Mouse (Mus musculus) kidney, adult 2 months (tissue): ENCODE data around the gene Stxbp1. TPM values are rescaled to one million over a fixed set of nuclear protein-coding genes. Genes with fewer than 3 reads are reported as not detected.
A peak's percentile ranks its signal among the peaks of the same experiment; 100 is the strongest.

ENCODE experiments used
- DNase-seq: peaks from one replicate; pipeline ENCODE4 v3.0.0; 2021
- H3K27ac ChIP-seq: fragments of 200-500 bp; 2 replicates; pipeline ENCODE4 v1.5.1; 2012; ENCODE audit warnings: low read depth, low read length, control low read depth, inconsistent platforms; ENCODE audit not compliant: insufficient read depth
- H3K27me3 ChIP-seq: fragments of 200-500 bp; replicated peaks from 2 replicates; pipeline ENCODE4 v1.6.1; 2012; ENCODE audit warnings: mild to moderate bottlenecking, moderate library complexity, low read length, inconsistent platforms; ENCODE audit not compliant: control insufficient read depth, insufficient read depth
- H3K36me3 ChIP-seq: fragments of 200-500 bp; 2 replicates; pipeline ENCODE4 v1.6.1; 2012; ENCODE audit warnings: mild to moderate bottlenecking, moderate library complexity, low read length, inconsistent platforms; ENCODE audit not compliant: control insufficient read depth, insufficient read depth
- H3K4me1 ChIP-seq: fragments of 200-500 bp; 2 replicates; pipeline ENCODE4 v1.6.1; 2011; ENCODE audit warnings: low read length; ENCODE audit not compliant: control insufficient read depth, insufficient read depth
- H3K4me3 ChIP-seq: fragments of 200-500 bp; 2 replicates; pipeline ENCODE4 v1.5.1; 2011; ENCODE audit warnings: mild to moderate bottlenecking, low read depth, low read length, control low read depth; ENCODE audit not compliant: insufficient read depth
- CTCF ChIP-seq: fragments of 200-500 bp; conservative IDR thresholded peaks from 2 replicates; pipeline ENCODE4 v1.5.1; 2011; ENCODE audit warnings: low read depth, mild to moderate bottlenecking, control low read depth, low read length, moderate library complexity, mixed read lengths; ENCODE audit not compliant: insufficient read depth, insufficient read length
- POLR2A ChIP-seq: fragments of 200-500 bp; IDR thresholded peaks from one replicate; pipeline ENCODE4 v1.6.1; 2011; ENCODE audit warnings: low read depth, low read length, control low read depth
- WGBS: fragments of 180-500 bp; shearing (Covaris S2); methylation state at CpG from one replicate; pipeline ENCODE4 v1.1.7; 2018; 5-methylcytosine and 5-hydroxymethylcytosine counted together
- polyA plus RNA-seq: library from polyadenylated mRNA; depleted of rRNA; stranded (reverse); fragments of >200 nt; gene quantifications from 2 replicates; pipeline ENCODE4 v1.2.3, GENCODE M21; 2012

Gene Stxbp1
- polyA plus RNA-seq, 1 experiment, result 13.2 TPM

- Histone ChIP-seq H3K4me3 (peak within 1 kb of the TSS; percentile 75), H3K27me3 (no peaks in the 10 kb centered on the region), H3K4me1 (no peaks in the 10 kb centered on the region; the same call in 1 of the 2 replicates), H3K36me3 (no peaks in the 10 kb centered on the region), H3K27ac (peak within 1 kb of the TSS; percentile 94)
- 0 out of 2 replicates have a peak, but pooled peaks have one; percentile 3 for TF ChIP-seq CTCF
- TF ChIP-seq POLR2A, result no peak
- WGBS, result under 1% methylated on average over 46 of the region's 46 CpGs
- peak; percentile 99 for DNase-seq
These were observed 71.5 kb downstream of the Stxbp1 start, which contains the start of the genes Ttc16 and Ptrh1 for GRCm38 (mm10) chr2:32775359-32776074. TSS of gene Ttc16 (minus strand) at chr2:32775633. TSS of gene Ptrh1 (plus strand) at chr2:32775786.

DNA sequence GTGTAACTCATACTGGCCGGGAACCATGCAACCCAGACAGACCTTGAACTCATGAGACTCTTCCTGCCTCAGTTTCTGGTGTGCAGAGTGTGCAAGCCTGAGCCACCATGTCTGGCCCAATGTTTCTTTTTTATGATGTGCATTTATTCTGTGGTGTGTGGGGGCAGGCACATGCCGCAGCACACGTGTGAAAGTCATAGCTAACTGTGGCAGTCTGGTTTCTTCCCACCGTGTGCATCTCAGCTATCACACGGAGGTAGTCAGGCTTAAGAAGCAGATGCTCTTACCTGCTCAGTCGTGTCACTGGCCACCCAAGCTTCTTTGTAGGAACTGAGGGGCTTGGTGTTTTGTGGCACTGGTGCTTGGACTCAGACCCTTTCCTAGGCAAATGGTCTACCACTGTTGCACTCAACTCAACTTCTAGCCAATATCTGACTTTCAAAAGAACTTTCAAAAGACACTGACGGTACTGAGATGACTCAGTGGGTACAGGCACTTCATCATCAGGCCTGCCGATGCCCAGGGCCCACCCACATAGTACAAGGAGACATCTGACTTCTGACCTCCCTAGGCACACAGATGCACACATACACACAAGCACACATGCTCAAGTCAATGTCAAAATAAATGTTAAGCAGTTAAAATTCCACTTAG is 74.3 kb downstream of the Stxbp1 start:
- no peak for DNase-seq
- TF ChIP-seq CTCF, result no peak
- no peak for TF ChIP-seq POLR2A
- no peak overlapping the region for H3K27ac ChIP-seq
- H3K27me3 ChIP-seq, result no peaks in the 10 kb centered on the region
- H3K4me3 ChIP-seq, result no peak overlapping the region
- no peaks in the 10 kb centered on the region for H3K36me3 ChIP-seq
- H3K4me1 ChIP-seq, result no peaks in the 10 kb centered on the region; the same call in 1 of the 2 replicates
- WGBS, result 85% methylated on average over 8 of the region's 8 CpGs

DNA sequence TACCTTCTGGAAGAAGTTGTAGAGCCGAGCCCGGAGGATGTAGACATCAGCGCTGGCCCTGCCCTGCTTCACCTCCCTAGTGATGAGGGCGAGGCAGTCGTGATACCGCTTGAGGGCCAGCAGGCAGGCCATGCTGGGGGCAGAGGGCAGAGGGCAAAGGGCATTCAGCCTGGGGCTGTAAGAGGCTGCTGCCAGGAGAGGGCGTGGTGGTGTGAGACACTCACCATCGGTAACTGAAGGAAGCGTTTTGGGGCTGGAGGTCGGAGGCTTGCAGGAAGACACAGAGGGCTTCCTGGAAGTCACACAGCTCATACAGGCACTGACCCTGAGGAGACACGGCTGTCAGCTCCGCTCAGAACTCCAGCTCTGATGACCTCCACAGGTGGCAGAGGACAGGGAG is 75.2 kb downstream of the Stxbp1 start:
- DNase-seq, result peak; percentile 58
- H3K4me1 ChIP-seq, result no peaks in the 10 kb centered on the region; the same call in 1 of the 2 replicates
- TF ChIP-seq CTCF (peak; percentile 36; the same call in 1 of the 2 replicates), POLR2A (no peak)
- 29% methylated on average over 12 of the region's 12 CpGs for WGBS
- no peak overlapping the region for H3K4me3 ChIP-seq
- no peaks in the 10 kb centered on the region for H3K27me3 ChIP-seq
- no peaks in the 10 kb centered on the region for H3K36me3 ChIP-seq
- no peak overlapping the region for H3K27ac ChIP-seq

DNA sequence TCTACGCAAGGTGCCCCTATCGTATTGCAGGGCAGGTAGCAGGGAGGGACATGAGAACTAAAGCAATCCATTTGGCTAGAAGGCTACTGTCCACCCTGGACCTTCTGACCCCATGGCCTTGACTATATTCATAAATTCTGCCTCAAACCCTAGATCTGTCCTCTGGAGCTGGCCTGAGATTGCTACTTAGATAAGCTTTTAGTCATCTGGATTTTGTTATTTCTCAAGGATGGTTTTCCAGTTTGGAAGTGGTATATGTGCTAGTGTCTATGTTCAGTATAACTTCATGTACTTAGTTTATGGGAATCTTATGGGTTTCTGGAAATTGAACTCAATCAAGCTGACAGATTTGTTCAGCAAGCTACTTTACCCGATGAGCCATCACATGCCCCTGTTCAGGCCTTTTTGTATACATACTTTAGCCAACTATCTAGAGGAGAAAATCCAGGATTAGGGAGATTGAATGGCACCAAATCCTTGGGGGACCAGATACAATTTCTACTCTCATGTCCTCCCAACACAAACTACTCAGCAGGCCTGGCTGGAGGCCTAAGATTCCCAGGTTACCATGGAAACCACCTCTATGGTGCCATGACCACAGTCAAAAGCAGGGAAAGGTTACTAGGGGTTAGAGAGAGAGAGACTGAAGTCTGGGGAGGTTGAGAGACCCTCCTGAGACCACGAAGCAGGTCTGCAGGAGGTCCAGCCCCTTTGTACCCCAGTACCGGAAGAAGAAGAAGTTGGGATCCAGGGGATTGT is 77.5 kb downstream of the Stxbp1 start:
- WGBS, result 80% methylated on average over 5 of the region's 5 CpGs
- TF ChIP-seq POLR2A (no peak), CTCF (no peak)

GRCm38 (mm10) chr2:32768661-32769285 is 78.3 kb downstream of the Stxbp1 start:
- H3K36me3 ChIP-seq, result no peaks in the 10 kb centered on the region
- H3K27me3 ChIP-seq, result no peaks in the 10 kb centered on the region
- H3K4me1 ChIP-seq, result no peaks in the 10 kb centered on the region
- no peak overlapping the region for H3K4me3 ChIP-seq
- 57% methylated on average over 19 of the region's 19 CpGs for WGBS
- peak; percentile 62 for DNase-seq
- TF ChIP-seq POLR2A (no peak), CTCF (no peak)
- no peak overlapping the region for H3K27ac ChIP-seq

More for the DNA sequence above, 77.5 kb downstream of the Stxbp1 start:
- Histone ChIP-seq H3K27me3 (no peaks in the 10 kb centered on the region), H3K4me1 (no peaks in the 10 kb centered on the region), H3K4me3 (no peak overlapping the region), H3K36me3 (no peaks in the 10 kb centered on the region), H3K27ac (no peak overlapping the region)
- DNase-seq, result no peak

DNA sequence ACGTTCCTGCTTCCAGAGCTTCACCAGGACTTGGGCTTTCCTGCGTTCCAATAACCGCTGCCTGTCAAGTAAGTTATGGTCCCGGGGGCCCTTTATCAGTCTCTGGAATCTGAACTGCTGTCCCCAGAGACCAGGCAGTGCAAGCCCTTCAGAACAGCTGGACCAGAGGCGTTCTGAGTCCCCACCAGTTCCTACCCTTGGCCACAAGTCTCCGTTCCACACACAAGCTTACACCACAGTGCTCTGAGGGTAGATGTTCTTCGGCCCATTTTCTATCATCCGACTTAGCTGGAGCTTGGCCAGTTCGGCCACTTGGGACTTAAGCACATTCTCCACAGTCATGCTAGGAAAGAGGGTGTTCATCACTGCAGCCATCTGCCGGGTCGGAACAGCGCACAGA is 79.8 kb downstream of the Stxbp1 start:
- H3K36me3 ChIP-seq, result no peaks in the 10 kb centered on the region
- 74% methylated on average over 12 of the region's 12 CpGs for WGBS
- no peaks in the 10 kb centered on the region for H3K4me1 ChIP-seq
- DNase-seq, result peak; percentile 57
- TF ChIP-seq POLR2A, result no peak
- no peak for TF ChIP-seq CTCF
- no peak overlapping the region for H3K27ac ChIP-seq
- H3K4me3 ChIP-seq, result no peak overlapping the region
- no peaks in the 10 kb centered on the region for H3K27me3 ChIP-seq
